Mouse (Mus musculus) MEL (cell line): ENCODE data around the gene Srpk3. TPM values are rescaled to one million over a fixed set of nuclear protein-coding genes. Genes with fewer than 3 reads are reported as not detected.

Experiments used
- DNase-seq: peaks from one replicate; pipeline ENCODE4 v3.0.0; 2011; ENCODE audit warnings: low read depth, low spot score
- H3K27ac ChIP-seq: 2 replicates; pipeline ENCODE4 v1.5.1; 2012; ENCODE audit warnings: low read depth, mild to moderate bottlenecking, control low read depth, low read length, moderate library complexity; ENCODE audit not compliant: control insufficient read depth
- H3K27me3 ChIP-seq, 2 experiments: fragments of 150-350 bp in 1 of 2; sonication (generic) in 1 of 2; 2 replicates each; pipeline ENCODE4 v1.6.1; 2012; ENCODE audit warnings: low read length in 2 of 2, mild to moderate bottlenecking in 2 of 2, improper control_type of control experiment in 1 of 2, moderate library complexity in 1 of 2; ENCODE audit not compliant: insufficient read depth in 2 of 2, control insufficient read depth in 1 of 2
- H3K36me3 ChIP-seq, 2 experiments: 2 replicates each; pipeline ENCODE4 v1.6.1; 2012 to 2014; ENCODE audit warnings: low read length in 2 of 2, improper control_type of control experiment in 1 of 2, inconsistent platforms in 1 of 2, mild to moderate bottlenecking in 1 of 2; ENCODE audit not compliant: insufficient read depth in 2 of 2, control insufficient read depth in 1 of 2
- H3K4me1 ChIP-seq, 2 experiments: fragments of 150-350 bp in 1 of 2; sonication (generic) in 1 of 2; 2 replicates each; pipeline ENCODE4 v1.6.1; 2012; ENCODE audit warnings: low read length in 2 of 2, improper control_type of control experiment in 1 of 2, mild to moderate bottlenecking in 1 of 2; ENCODE audit not compliant: insufficient read depth in 2 of 2, control insufficient read depth in 1 of 2
- H3K4me3 ChIP-seq, 2 experiments: fragments of 150-350 bp in 1 of 2; sonication (generic) in 1 of 2; 2 replicates each; pipeline ENCODE4 v1.5.1; 2012; ENCODE audit warnings: low read depth in 2 of 2, low read length in 2 of 2, mild to moderate bottlenecking in 2 of 2, moderate library complexity in 2 of 2, control low read depth in 1 of 2, improper control_type of control experiment in 1 of 2; ENCODE audit not compliant: control insufficient read depth in 1 of 2, insufficient read depth in 1 of 2
- H3K79me2 ChIP-seq: 2 replicates; pipeline ENCODE4 v1.6.1; 2012; ENCODE audit warnings: mild to moderate bottlenecking, low read length, moderate library complexity; ENCODE audit not compliant: control insufficient read depth, poor library complexity, insufficient read depth
- H3K9ac ChIP-seq: 2 replicates; pipeline ENCODE4 v1.6.1; 2012; ENCODE audit warnings: low read depth, mild to moderate bottlenecking, control low read depth, low read length, moderate library complexity; ENCODE audit not compliant: control insufficient read depth, poor library complexity, severe bottlenecking
- H3K9me3 ChIP-seq: fragments of 150-350 bp; sonication (generic); replicated peaks from 2 replicates; pipeline ENCODE4 v1.6.1; 2012; ENCODE audit warnings: mild to moderate bottlenecking, low read length, improper control_type of control experiment, moderate library complexity; ENCODE audit not compliant: insufficient read depth
- CHD1 ChIP-seq: IDR thresholded peaks from 2 replicates; pipeline ENCODE4 v1.6.1; 2012; ENCODE audit warnings: low read depth, mild to moderate bottlenecking, inconsistent platforms, low read length, improper control_type of control experiment
- CHD2 ChIP-seq: IDR thresholded peaks from 2 replicates; pipeline ENCODE4 v1.6.1; 2011; ENCODE audit warnings: low read length, improper control_type of control experiment
- CTCF ChIP-seq, 3 experiments: IDR thresholded peaks in 2 of 3; conservative IDR thresholded peaks in 1 of 3; 2 replicates each; pipeline ENCODE4 v1.5.1; 2011 to 2012; ENCODE audit warnings: low read length in 3 of 3, low read depth in 2 of 3, mild to moderate bottlenecking in 2 of 3, improper control_type of control experiment in 1 of 3, inconsistent platforms in 1 of 3, mixed read lengths in 1 of 3, moderate library complexity in 1 of 3; ENCODE audit not compliant: control insufficient read depth in 1 of 3, insufficient read depth in 1 of 3, poor library complexity in 1 of 3, severe bottlenecking in 1 of 3
- ELF1 ChIP-seq: IDR thresholded peaks from 2 replicates; pipeline ENCODE4 v1.6.1; 2014; ENCODE audit warnings: low read depth, mild to moderate bottlenecking, inconsistent platforms, low read length, improper control_type of control experiment, moderate library complexity
- ETS1 ChIP-seq: IDR thresholded peaks from 2 replicates; pipeline ENCODE4 v1.6.1; 2012; ENCODE audit warnings: low read depth, mild to moderate bottlenecking, inconsistent platforms, low read length, improper control_type of control experiment, moderate library complexity
- GABPA ChIP-seq: IDR thresholded peaks from 2 replicates; pipeline ENCODE4 v1.6.1; 2012; ENCODE audit warnings: low read depth, mild to moderate bottlenecking, inconsistent platforms, low read length, improper control_type of control experiment, moderate library complexity
- GATA1 ChIP-seq: IDR thresholded peaks from 2 replicates; pipeline ENCODE4 v1.6.1; 2011; ENCODE audit warnings: low read depth, low read length, improper control_type of control experiment
- KAT2A ChIP-seq: conservative IDR thresholded peaks from 2 replicates; pipeline ENCODE4 v1.6.1; 2012; ENCODE audit warnings: low read depth, low read length, improper control_type of control experiment, inconsistent platforms
- MAFK ChIP-seq: IDR thresholded peaks from 2 replicates; pipeline ENCODE4 v1.6.1; 2011; ENCODE audit warnings: low read depth, mild to moderate bottlenecking, low read length, improper control_type of control experiment, borderline replicate concordance
- MAX ChIP-seq: IDR thresholded peaks from 2 replicates; pipeline ENCODE4 v1.6.1; 2011; ENCODE audit warnings: low read length, improper control_type of control experiment
- MAZ ChIP-seq: IDR thresholded peaks from 2 replicates; pipeline ENCODE4 v1.6.1; 2012; ENCODE audit warnings: low read depth, mild to moderate bottlenecking, inconsistent platforms, low read length, improper control_type of control experiment
- POLR2A ChIP-seq, 2 experiments: IDR thresholded peaks; 2 replicates each; pipeline ENCODE4 v1.6.1; 2011 to 2012; ENCODE audit warnings: low read length in 2 of 2, mild to moderate bottlenecking in 2 of 2, control low read depth in 1 of 2, improper control_type of control experiment in 1 of 2, low read depth in 1 of 2, moderate library complexity in 1 of 2; ENCODE audit not compliant: control insufficient read depth in 1 of 2, insufficient read depth in 1 of 2, poor library complexity in 1 of 2
- POLR2AphosphoS5 ChIP-seq: IDR thresholded peaks from 2 replicates; pipeline ENCODE4 v1.6.1; 2012; ENCODE audit warnings: low read depth, borderline replicate concordance, mild to moderate bottlenecking, inconsistent platforms, low read length, moderate library complexity, mixed read lengths
- RAD21 ChIP-seq: IDR thresholded peaks from 2 replicates; pipeline ENCODE4 v1.6.1; 2011; ENCODE audit warnings: mild to moderate bottlenecking, low read depth, low read length, improper control_type of control experiment
- RCOR1 ChIP-seq: IDR thresholded peaks from 2 replicates; pipeline ENCODE4 v1.6.1; 2012; ENCODE audit warnings: low read depth, mild to moderate bottlenecking, inconsistent platforms, low read length, improper control_type of control experiment
- SMC3 ChIP-seq: IDR thresholded peaks from 2 replicates; pipeline ENCODE4 v1.6.1; 2011; ENCODE audit warnings: low read depth, low read length, improper control_type of control experiment
- TCF12 ChIP-seq: IDR thresholded peaks from 2 replicates; pipeline ENCODE4 v1.6.1; 2014; ENCODE audit warnings: low read depth, mild to moderate bottlenecking, inconsistent platforms, low read length, improper control_type of control experiment, moderate library complexity
- USF2 ChIP-seq, 2 experiments: IDR thresholded peaks; 2 replicates each; pipeline ENCODE4 v1.6.1; 2011 to 2012; ENCODE audit warnings: improper control_type of control experiment in 2 of 2, low read length in 2 of 2, borderline replicate concordance in 1 of 2, inconsistent platforms in 1 of 2, low read depth in 1 of 2, mild to moderate bottlenecking in 1 of 2; ENCODE audit not compliant: insufficient read depth in 1 of 2
- ZC3H11A ChIP-seq: IDR thresholded peaks from 2 replicates; pipeline ENCODE4 v1.6.1; 2012; ENCODE audit warnings: low read depth, mild to moderate bottlenecking, inconsistent platforms, low read length, improper control_type of control experiment
- polyA plus RNA-seq, 2 experiments: library from polyadenylated mRNA; stranded (reverse) in 1 of 2; unstranded in 1 of 2; fragments of >175 nt in 1 of 2; fragments of >200 nt in 1 of 2; gene quantifications; 2 replicates each; pipeline versions ENCODE4 v1.2.1 to v1.2.4; 2012; ENCODE audit warnings: low replicate concordance in 2 of 2, low read depth in 1 of 2; ENCODE audit not compliant: insufficient read length in 2 of 2, insufficient read depth in 1 of 2, missing spikeins in 1 of 2
- total RNA-seq: library from RNA; depleted of rRNA; stranded (reverse); fragments of 300-350 nt; gene quantifications from 2 replicates; pipeline ENCODE4 v1.2.3, GENCODE M21; 2012

The Srpk3 gene
- total and polyA plus RNA-seq, 3 experiments = 0.17 to 0.31 TPM; not detected in 1

GRCm38 (mm10) chrX:73798502-73798901 is 24.3 kb downstream of the Srpk3 start:
- Histone ChIP-seq H3K9ac (no peak overlapping the region), H3K4me3 (no peak overlapping the region)
- DNase-seq = peak; percentile 64

DNA sequence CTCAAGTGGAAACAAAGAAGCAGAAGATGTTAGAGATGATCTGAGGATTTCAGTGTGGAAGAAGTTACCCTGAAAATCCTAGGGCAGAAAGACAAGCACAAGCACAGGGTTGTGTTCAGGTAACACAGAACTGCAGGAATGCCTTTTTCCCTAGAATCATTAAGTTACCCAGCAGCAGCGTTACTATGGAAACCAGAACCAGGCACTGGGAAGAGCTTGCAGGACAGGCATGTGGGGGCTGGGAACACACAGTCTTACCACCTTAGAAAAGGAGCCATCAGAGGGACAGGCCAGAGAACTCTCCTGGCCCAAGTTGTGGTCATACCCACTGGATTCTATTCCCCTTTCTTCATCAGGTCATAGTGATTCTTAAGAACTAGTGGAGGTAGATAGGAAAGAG is 31.6 kb downstream of the Srpk3 start:
- H3K4me1 ChIP-seq = no peaks in the 10 kb centered on the region
- no peaks in the 10 kb centered on the region for H3K9me3 ChIP-seq
- H3K79me2 ChIP-seq = no peaks in the 10 kb centered on the region
- no peak overlapping the region for H3K27ac ChIP-seq
- DNase-seq = no peak
- H3K4me3 ChIP-seq = no peak overlapping the region
- no peak for TF ChIP-seq ETS1
- TF ChIP-seq CHD1 = no peak
- TF ChIP-seq POLR2AphosphoS5 = no peak
- no peak for TF ChIP-seq KAT2A
- no peak for TF ChIP-seq MAFK
- no peak for TF ChIP-seq ELF1
- TF ChIP-seq GATA1 = no peak
- TF ChIP-seq MAZ = no peak
- TF ChIP-seq RAD21 = no peak
- no peak for TF ChIP-seq GABPA
- TF ChIP-seq MAX = no peak
- no peak for TF ChIP-seq POLR2A (IDR thresholded peaks at IDR 0.05; ENCODE audit: control insufficient read depth in 1 of 2, insufficient read depth in 1 of 2, low read depth in 1 of 2, low read length in 2 of 2, poor library complexity in 1 of 2)
- TF ChIP-seq RCOR1 = no peak
- TF ChIP-seq SMC3 = no peak
- no peak for TF ChIP-seq ZC3H11A
- TF ChIP-seq CHD2 = no peak
- TF ChIP-seq USF2 (IDR thresholded peaks at IDR 0.05; ENCODE audit: borderline replicate concordance in 1 of 2, insufficient read depth in 1 of 2, low read depth in 1 of 2, low read length in 2 of 2) = no peak
- TF ChIP-seq, all 39 proteins: peak for 0
- no peaks in the 10 kb centered on the region for H3K36me3 ChIP-seq
- H3K27me3 ChIP-seq = no peaks in the 10 kb centered on the region
- H3K9ac ChIP-seq = no peak overlapping the region

More at GRCm38 (mm10) chrX:73798502-73798901, 24.3 kb downstream of the Srpk3 start:
- Histone ChIP-seq H3K36me3 (no peaks in the 10 kb centered on the region), H3K27me3 (no peaks in the 10 kb centered on the region)
- TF ChIP-seq MAFK = no peak
- TF ChIP-seq RAD21 = peak; percentile 70
- peak; percentile 47 for TF ChIP-seq ZC3H11A
- no peak for TF ChIP-seq TCF12
- peak; percentile 77 for TF ChIP-seq SMC3
- TF ChIP-seq CTCF (IDR thresholded peaks at IDR 0.05 in 2 of 3, conservative IDR thresholded peaks at IDR 0.05 in 1 of 3; ENCODE audit: control insufficient read depth in 1 of 3, insufficient read depth in 1 of 3, low read depth in 2 of 3, low read length in 3 of 3, poor library complexity in 1 of 3, severe bottlenecking in 1 of 3) = peak; percentile 50 to 81 (median 71)
- TF ChIP-seq, all 39 proteins: peak for 4
- Histone ChIP-seq H3K9me3 (no peaks in the 10 kb centered on the region), H3K79me2 (no peaks in the 10 kb centered on the region), H3K27ac (no peak overlapping the region), H3K4me1 (no peaks in the 10 kb centered on the region)
